8 mouse cellular contexts compared by ENCODE assay signal in the genomic region with DNA sequence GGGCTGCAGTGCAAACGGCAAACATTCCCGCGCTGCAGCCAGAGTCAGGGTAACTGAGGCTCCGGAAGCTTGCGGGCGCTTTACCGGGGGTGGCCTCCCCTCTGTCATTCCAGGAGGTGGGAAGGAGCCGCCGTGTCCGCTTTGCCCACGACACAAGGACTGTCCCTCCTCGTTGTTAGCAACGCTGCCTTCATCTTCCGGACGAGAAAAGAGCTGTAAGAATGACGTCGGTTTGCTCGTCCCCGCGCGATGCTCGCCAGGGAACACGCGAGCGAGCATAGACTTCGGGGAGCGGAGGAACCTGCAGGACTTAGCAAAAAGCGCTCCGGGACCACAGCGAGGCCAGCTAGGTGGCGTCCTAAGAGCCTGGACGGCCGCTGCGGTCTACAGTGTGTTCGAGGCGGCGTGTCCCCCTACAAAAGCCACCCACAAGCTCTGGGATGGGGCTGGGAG. TPM values are rescaled to one million over a fixed set of nuclear protein-coding genes. Genes with fewer than 3 reads are reported as not detected.
DNase-seq lines count a peak whose midpoint lies in the region; ATAC-seq and TF ChIP-seq lines count a peak whose summit lies in the region.

No protein-coding gene starts in this region.

- DNase-seq in 3T3-L1 (ENCODE audit: low read depth, low spot score) = peak; percentile 83
- DNase-seq in adrenal gland, postnatal 14 days = peak; percentile 77
- DNase-seq in embryonic facial prominence, embryonic 10.5 days (ENCODE audit: low spot score) = peak; percentile 81
- peak; percentile 36 for DNase-seq in heart, adult 8-10 months (ENCODE audit: low spot score)
- DNase-seq in kidney, adult 8-10 months = peak; percentile 28 to 48
- DNase-seq in limb, embryonic 14.5 days (ENCODE audit: low spot score) = peak; percentile 69
- peak; percentile 25 to 57 for DNase-seq in spleen, adult 18-20 months

- under 1% methylated on average over 37 of the region's 37 CpGs for WGBS in embryonic facial prominence, embryonic 10.5 days
- WGBS in limb, embryonic 14.5 days = under 1% methylated on average over 37 of the region's 37 CpGs
- under 1% methylated on average over 37 of the region's 37 CpGs for WGBS in midbrain, embryonic 15.5 days

- H3K4me3 ChIP-seq in embryonic facial prominence, embryonic 10.5 days = peak overlapping the region; percentile 87
- H3K4me3 ChIP-seq in limb, embryonic 14.5 days (replicated peaks; ENCODE audit: low read length) = peak overlapping the region; percentile 70
- peak overlapping the region; percentile 84 for H3K4me3 ChIP-seq in midbrain, embryonic 15.5 days

- peak overlapping the region; percentile 87 for H3K27ac ChIP-seq in embryonic facial prominence, embryonic 10.5 days (replicated peaks)
- peak overlapping the region; percentile 62 for H3K27ac ChIP-seq in limb, embryonic 14.5 days (replicated peaks; ENCODE audit: low read depth, low read length)
- peak overlapping the region; percentile 96 for H3K27ac ChIP-seq in midbrain, embryonic 15.5 days

- peaks cover 12% of the 10 kb centered on the region for H3K4me1 ChIP-seq in embryonic facial prominence, embryonic 10.5 days
- H3K4me1 ChIP-seq in limb, embryonic 14.5 days (ENCODE audit: control insufficient read depth, insufficient read depth, low read length) = peaks cover 4% of the 10 kb centered on the region; the same call in 1 of the 2 replicates
- H3K4me1 ChIP-seq in midbrain, embryonic 15.5 days = peaks cover 11% of the 10 kb centered on the region

- H3K4me2 ChIP-seq in limb, embryonic 14.5 days (replicated peaks; ENCODE audit: low read depth, low read length, severe bottlenecking) = peak overlapping the region; percentile 89
- H3K4me2 ChIP-seq in midbrain, embryonic 15.5 days = peak overlapping the region; percentile 77

- peaks cover 28% of the 10 kb centered on the region for H3K36me3 ChIP-seq in embryonic facial prominence, embryonic 10.5 days (replicated peaks)
- peaks cover 14% of the 10 kb centered on the region for H3K36me3 ChIP-seq in limb, embryonic 14.5 days (ENCODE audit: control insufficient read depth, insufficient read depth, low read length)
- H3K36me3 ChIP-seq in midbrain, embryonic 15.5 days (replicated peaks) = peaks cover 3% of the 10 kb centered on the region; the same call in 1 of the 2 replicates

- no peaks in the 10 kb centered on the region for H3K9me3 ChIP-seq in embryonic facial prominence, embryonic 10.5 days
- H3K9me3 ChIP-seq in limb, embryonic 14.5 days (ENCODE audit: control insufficient read depth, low read length) = no peaks in the 10 kb centered on the region
- no peaks in the 10 kb centered on the region for H3K9me3 ChIP-seq in midbrain, embryonic 15.5 days

- TF ChIP-seq POLR2A in limb, embryonic 14.5 days (IDR thresholded peaks at IDR 0.05; ENCODE audit: borderline replicate concordance, extremely low read depth, insufficient read depth, insufficient read length) = no peak

- H3K27me3 ChIP-seq in embryonic facial prominence, embryonic 10.5 days (replicated peaks; ENCODE audit: low read depth, poor library complexity, severe bottlenecking) = no peaks in the 10 kb centered on the region
- H3K27me3 ChIP-seq in limb, embryonic 14.5 days (ENCODE audit: control insufficient read depth, insufficient read depth, low read length) = no peaks in the 10 kb centered on the region
- H3K27me3 ChIP-seq in midbrain, embryonic 15.5 days (replicated peaks) = no peaks in the 10 kb centered on the region

- peak overlapping the region; percentile 68 for H3K9ac ChIP-seq in limb, embryonic 14.5 days (ENCODE audit: low read depth, low read length, severe bottlenecking)
- peak overlapping the region; percentile 84 for H3K9ac ChIP-seq in midbrain, embryonic 15.5 days

- ATAC-seq in limb, embryonic 14.5 days (ENCODE audit: low FRiP score, low read depth) = peak; percentile 38
- ATAC-seq in midbrain, embryonic 15.5 days (replicated peaks) = peak; percentile 83

RNA-seq across cellular contexts. Expression of a gene that starts 0.6 kb away (rescaled TPM):
- 8.4 and 8.5 TPM in 2 replicates for total RNA-seq in adrenal gland, postnatal 14 days (2021)
- polyA plus RNA-seq in embryonic facial prominence, embryonic 10.5 days (2016; fragmentation: Nextera tagmentation; extraction: Ambion mirVana) = 54.6 and 55.5 TPM in 2 replicates
- 1 to 10 TPM; 1.5 to 2.4 (median 1.8) TPM for total RNA-seq in heart, adult 8-10 months (2022)
- 27.4 and 32.5 TPM in 2 replicates for polyA plus RNA-seq in limb, embryonic 14.5 days (2012; rRNA removed)
- 33.5 and 34.1 TPM in 2 replicates for polyA plus RNA-seq in limb, embryonic 14.5 days (2014; fragmentation: Nextera tagmentation; extraction: Ambion mirVana)
- 21.0 and 21.7 TPM in 2 replicates for polyA plus RNA-seq in midbrain, embryonic 15.5 days (2015; fragmentation: Nextera tagmentation; extraction: Ambion mirVana)

RNA-seq across cellular contexts. Expression of a gene that starts 49.5 kb away (rescaled TPM):
- 12.0 and 15.2 TPM in 2 replicates for total RNA-seq in adrenal gland, postnatal 14 days (2021)
- polyA plus RNA-seq in embryonic facial prominence, embryonic 10.5 days (2016; fragmentation: Nextera tagmentation; extraction: Ambion mirVana) = 32.3 and 35.2 TPM in 2 replicates
- 10 to 100 TPM in 1 of 4 experiments, 1 to 10 TPM in 3; 6.2 to 10.6 (median 6.8) TPM for total RNA-seq in heart, adult 8-10 months (2022)
- 22.4 and 24.6 TPM in 2 replicates for polyA plus RNA-seq in limb, embryonic 14.5 days (2012; rRNA removed)
- 28.9 and 33.0 TPM in 2 replicates for polyA plus RNA-seq in limb, embryonic 14.5 days (2014; fragmentation: Nextera tagmentation; extraction: Ambion mirVana)
- 31.3 and 34.8 TPM in 2 replicates for polyA plus RNA-seq in midbrain, embryonic 15.5 days (2015; fragmentation: Nextera tagmentation; extraction: Ambion mirVana)

Comparison
In these comparisons a context has a peak if more than half of its experiments do, and no peak if none do; other contexts are left out.
1. Peak in every context shown above with its lines: DNase-seq, ATAC-seq, H3K4me3 ChIP-seq and H3K27ac ChIP-seq.